Mouse (Mus musculus): ENCODE measurements at regions not wholly inside any gene's neighbourhood (a gene's known extent, or its start where the extent isn't known, plus 50 kb on each side); places are given as distances from the start of the nearest gene placed in this dataset.

DNA sequence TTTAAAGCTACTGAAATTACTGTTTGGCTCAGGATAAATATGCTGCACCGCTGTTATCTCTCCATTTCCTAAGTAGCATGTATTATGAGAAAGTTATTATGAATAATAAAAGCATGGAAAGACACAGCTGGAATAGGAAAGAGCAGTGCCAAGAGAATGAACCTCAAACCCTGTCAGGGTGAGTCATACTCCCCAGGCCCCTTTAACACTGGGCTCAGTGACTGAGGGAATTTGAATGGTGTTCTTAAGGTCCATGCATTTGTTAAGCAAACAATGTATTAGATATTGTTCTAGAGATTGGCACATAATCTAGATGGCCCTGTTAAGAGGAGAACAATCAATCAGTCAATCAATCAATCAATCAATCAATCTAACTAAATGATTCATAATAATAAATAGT is 3069.8 kb upstream of the Gm6569 start:
- no peak for TF ChIP-seq CTCF (IDR thresholded peaks at IDR 0.05; ENCODE audit: low read depth)
- 62% methylated on average over 1 of the region's 1 CpGs for WGBS

GRCm38 (mm10) chr15:70765471-70765870 is 3068.9 kb upstream of the Gm6569 start:
- Histone ChIP-seq H3K4me1 (replicated peaks; ENCODE audit: control insufficient read depth, insufficient read depth, low read length) (no peaks in the 10 kb centered on the region), H3K9me3 (ENCODE audit: control insufficient read depth) (no peaks in the 10 kb centered on the region), H3K36me3 (ENCODE audit: control insufficient read depth, insufficient read depth) (no peaks in the 10 kb centered on the region), H3K4me2 (replicated peaks; ENCODE audit: low read depth) (no peak overlapping the region), H3K27me3 (replicated peaks; ENCODE audit: control insufficient read depth, insufficient read depth, low read length) (no peaks in the 10 kb centered on the region), H3K27ac (ENCODE audit: low read depth, low read length) (no peak overlapping the region), H3K4me3 (ENCODE audit: low read depth, low read length) (no peak overlapping the region), H3K9ac (ENCODE audit: low read depth, low read length) (no peak overlapping the region)
- TF ChIP-seq CTCF (IDR thresholded peaks at IDR 0.05; ENCODE audit: low read depth) = no peak
- ATAC-seq = no peak

More for the DNA sequence above, 3069.8 kb upstream of the Gm6569 start:
- H3K4me2 ChIP-seq (replicated peaks; ENCODE audit: low read depth) = no peak overlapping the region
- H3K4me1 ChIP-seq (replicated peaks; ENCODE audit: control insufficient read depth, insufficient read depth, low read length) = no peaks in the 10 kb centered on the region
- ATAC-seq = no peak
- H3K9ac ChIP-seq (ENCODE audit: low read depth, low read length) = no peak overlapping the region
- no peaks in the 10 kb centered on the region for H3K9me3 ChIP-seq (ENCODE audit: control insufficient read depth)
- H3K4me3 ChIP-seq (ENCODE audit: low read depth, low read length) = no peak overlapping the region
- no peaks in the 10 kb centered on the region for H3K36me3 ChIP-seq (ENCODE audit: control insufficient read depth, insufficient read depth)
- H3K27ac ChIP-seq (ENCODE audit: low read depth, low read length) = no peak overlapping the region
- no peaks in the 10 kb centered on the region for H3K27me3 ChIP-seq (replicated peaks; ENCODE audit: control insufficient read depth, insufficient read depth, low read length)

Measured in intestine, postnatal 0 days (tissue).